Mouse (Mus musculus) heart, adult 18-20 months (tissue): ENCODE results near the gene Ndufaf8. TPM values are rescaled to one million over a fixed set of nuclear protein-coding genes. Genes with fewer than 3 reads are reported as not detected.
A peak's percentile ranks its signal among the peaks of the same experiment; 100 is the strongest.

ENCODE experiments used
- DNase-seq, 2 experiments: peaks; one replicate each; pipeline ENCODE4 v3.0.0; 2021 to 2022; ENCODE audit warnings: mixed read lengths in 1 of 2
- microRNA-seq, 2 experiments: library from miRNA; unstranded; fragments of <30 nt; microRNA quantifications; one replicate each; pipeline ENCODE4 v1.2.0; 2022
- total RNA-seq, 2 experiments: library from RNA; stranded (reverse); gene quantifications; 2 replicates each; pipeline ENCODE4 v1.2.3; 2021

Gene Ndufaf8
- total RNA-seq, 2 experiments from 2014 or later = 85.2 to 94.9 TPM

- DNase-seq = no peak
Observed at GRCm38 (mm10) chr11:120134148-120134547, 35.4 kb downstream of the Ndufaf8 start.

GRCm38 (mm10) chr11:120134847-120135530, 36.3 kb downstream of the Ndufaf8 start:
- DNase-seq = peak; percentile 55 to 58

GRCm38 (mm10) chr11:120136195-120136594, 37.5 kb downstream of the Ndufaf8 start:
- no peak for DNase-seq

GRCm38 (mm10) chr11:120136796-120137624, 38.3 kb downstream of the Ndufaf8 start:
- DNase-seq = no peak

GRCm38 (mm10) chr11:120137625-120138004, 38.9 kb downstream of the Ndufaf8 start:
- DNase-seq = peak in 1 of 2 experiments; percentile 48

GRCm38 (mm10) chr11:120139309-120139731, 40.6 kb downstream of the Ndufaf8 start:
- DNase-seq = no peak

- no peak for DNase-seq
Observed at GRCm38 (mm10) chr11:120140255-120140654, 41.5 kb downstream of the Ndufaf8 start.

- peak; percentile 69 to 91 for DNase-seq
Observed at GRCm38 (mm10) chr11:120142601-120143051, 43.9 kb downstream of the Ndufaf8 start.

- DNase-seq = no peak
Observed at GRCm38 (mm10) chr11:120143708-120144497, 45.2 kb downstream of the Ndufaf8 start.

- DNase-seq = no peak
Observed at GRCm38 (mm10) chr11:120148201-120148855, 49.6 kb downstream of the Ndufaf8 start.

- DNase-seq = no peak
Observed at GRCm38 (mm10) chr11:120149510-120150200, 50.9 kb downstream of the Ndufaf8 start.

Small RNAs within 50 kb of the gene (microRNA-seq; reads per million reads assigned to microRNA genes)
- gene Gm25948 = 0 reads per million in 2 experiments

Other genes starting within 250 kb of the Ndufaf8 start
- 10 to 100 TPM; 27.8 to 30.2 TPM for gene Chmp6, start 185.5 kb upstream of the Ndufaf8 start, total RNA-seq
- gene Baiap2, start 156.2 kb upstream of the Ndufaf8 start, total RNA-seq = 10 to 100 TPM in 1 of 2 experiments, 1 to 10 TPM in 1; 6.5 to 10.7 TPM
- 1 to 10 TPM; 3.8 to 4.3 TPM for gene Aatk, start 51.8 kb upstream of the Ndufaf8 start, total RNA-seq
- 10 to 100 TPM in 1 of 2 experiments, 1 to 10 TPM in 1; 6.5 to 10.5 TPM for gene Cep131, start 12.1 kb upstream of the Ndufaf8 start, total RNA-seq
- 1 to 10 TPM; 5.9 to 8.2 TPM for gene Tepsin, start 197 bp upstream of the Ndufaf8 start, total RNA-seq
- gene Slc38a10, start 52.4 kb downstream of the Ndufaf8 start, total RNA-seq = 10 to 100 TPM; 89.2 to 93.9 TPM
- gene Bahcc1, start 134.0 kb downstream of the Ndufaf8 start, total RNA-seq = 1 to 10 TPM; 3.5 to 5.0 TPM
- gene Actg1, start 249.6 kb downstream of the Ndufaf8 start, total RNA-seq = 100 to 1,000 TPM; 286 to 296 TPM